Mouse (Mus musculus) forebrain, embryonic 15.5 days (tissue): ENCODE measurements around the gene Wdr54. TPM values are rescaled to one million over a fixed set of nuclear protein-coding genes. Genes with fewer than 3 reads are reported as not detected.

Source experiments
- ATAC-seq: fragments of 200-750 bp; cut with Nextera tagmentation; replicated peaks from 2 replicates; pipeline ENCODE4 v1.8.0; 2017; ENCODE audit warnings: mild to moderate bottlenecking, moderate TSS enrichment, moderate library complexity
- H3K27ac ChIP-seq: fragments of 300-500 bp; sonication (generic); replicated peaks from 2 replicates; pipeline ENCODE4 v1.5.1; 2015; ENCODE audit warnings: mild to moderate bottlenecking, inconsistent platforms
- H3K27me3 ChIP-seq: fragments of 300-500 bp; sonication (generic); 2 replicates; pipeline ENCODE4 v1.6.1; 2015; ENCODE audit warnings: inconsistent platforms
- H3K36me3 ChIP-seq: fragments of 300-500 bp; sonication (generic); 2 replicates; pipeline ENCODE4 v1.6.1; 2015; ENCODE audit warnings: mild to moderate bottlenecking, inconsistent platforms
- H3K4me1 ChIP-seq: fragments of 300-500 bp; sonication (generic); 2 replicates; pipeline ENCODE4 v1.6.1; 2015; ENCODE audit warnings: inconsistent platforms
- H3K4me2 ChIP-seq: fragments of 300-500 bp; sonication (generic); replicated peaks from 2 replicates; pipeline ENCODE4 v1.6.1; 2015; ENCODE audit warnings: mild to moderate bottlenecking, inconsistent platforms
- H3K4me3 ChIP-seq: fragments of 300-500 bp; sonication (generic); 2 replicates; pipeline ENCODE4 v1.5.1; 2015; ENCODE audit warnings: mild to moderate bottlenecking, inconsistent platforms
- H3K9ac ChIP-seq: fragments of 300-500 bp; sonication (generic); replicated peaks from 2 replicates; pipeline ENCODE4 v1.6.1; 2015; ENCODE audit warnings: mild to moderate bottlenecking, inconsistent platforms
- H3K9me3 ChIP-seq: fragments of 300-500 bp; sonication (generic); 2 replicates; pipeline ENCODE4 v1.6.1; 2016; ENCODE audit warnings: inconsistent platforms
- WGBS: fragments of 180-500 bp; shearing (Covaris S2); methylation state at CpG from one replicate; pipeline ENCODE4 v1.1.7; 2015; ENCODE audit warnings: mixed read lengths; 5-methylcytosine and 5-hydroxymethylcytosine counted together
- polyA plus RNA-seq: library from polyadenylated mRNA; unstranded; fragments of >200 nt; fragmentation: Nextera tagmentation; extraction: Ambion mirVana; gene quantifications from 2 replicates; pipeline ENCODE4 v1.2.1, GENCODE M21; 2015

The Wdr54 gene
- polyA plus RNA-seq: 18.3 and 18.6 TPM in 2 replicates

DNA sequence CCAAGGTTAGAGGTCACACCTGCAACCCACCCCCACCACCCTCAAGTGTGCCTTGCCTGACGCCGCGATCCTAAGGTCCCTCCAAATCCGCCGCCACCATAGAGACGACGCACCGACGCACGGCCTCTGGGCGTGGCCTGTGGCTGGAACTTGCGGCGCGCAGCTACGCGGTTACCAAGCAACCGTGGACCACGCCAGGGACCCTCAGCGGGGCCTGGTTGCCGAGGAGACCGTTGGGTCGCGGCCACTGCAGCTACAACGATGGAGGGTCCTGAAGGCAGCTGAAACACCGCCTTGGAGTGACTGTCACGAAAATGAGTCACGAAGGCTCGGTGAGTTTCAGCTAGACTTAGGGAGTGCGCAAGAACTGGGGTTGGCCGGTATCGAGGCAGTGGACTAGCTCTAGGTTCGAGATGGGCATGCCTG, at the start of gene Wdr54, which contains the start of gene 1700003E16Rik:
Gene Wdr54 (minus strand): TSS at position 139 of the 426 bp plus-strand sequence.
Gene 1700003E16Rik (plus strand): TSS at position 146 of the 426 bp plus-strand sequence.
- Histone ChIP-seq H3K27ac (peak within 1 kb of the TSS; percentile 49), H3K36me3 (peaks cover 5% of the 10 kb centered on the region; the same call in 1 of the 2 replicates), H3K27me3 (peaks cover 15% of the 10 kb centered on the region), H3K4me3 (peak within 1 kb of the TSS; percentile 50), H3K9me3 (no peaks in the 10 kb centered on the region), H3K9ac (peak within 1 kb of the TSS; percentile 55), H3K4me2 (peak within 1 kb of the TSS; percentile 72), H3K4me1 (peaks cover 20% of the 10 kb centered on the region)
- ATAC-seq: peak; percentile 92
- under 1% methylated on average over 32 of the region's 32 CpGs for WGBS

DNA sequence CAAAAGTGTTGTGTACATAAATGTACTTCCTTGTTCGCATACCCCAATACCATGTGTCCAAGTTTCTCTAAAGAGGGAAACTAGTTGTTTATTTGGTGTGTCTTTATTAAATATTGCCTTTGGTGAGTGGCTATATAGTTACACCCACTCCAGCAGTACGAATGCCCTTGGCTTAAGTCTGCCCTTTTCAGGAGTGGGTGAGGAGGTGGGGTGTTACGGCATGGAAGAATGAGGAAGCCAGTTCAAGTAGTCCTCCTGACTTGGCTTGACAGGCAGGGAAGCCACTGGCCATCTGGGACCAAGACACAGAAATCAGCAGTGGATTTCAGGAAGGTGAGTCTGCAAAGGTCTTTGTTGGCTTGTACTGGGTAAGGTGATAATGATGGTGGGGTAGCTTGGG, 49.7 kb upstream of the Wdr54 start:
- H3K4me2 ChIP-seq: no peak overlapping the region
- H3K36me3 ChIP-seq: no peaks in the 10 kb centered on the region; the same call in 1 of the 2 replicates
- no peak overlapping the region for H3K4me3 ChIP-seq
- H3K4me1 ChIP-seq: 0 out of 2 replicates have a peak, but pooled peaks cover 3% of the 10 kb centered on the region
- no peaks in the 10 kb centered on the region for H3K27me3 ChIP-seq
- H3K27ac ChIP-seq: no peak overlapping the region
- WGBS: 93% methylated on average over 3 of the region's 3 CpGs
- ATAC-seq: no peak
- no peak overlapping the region for H3K9ac ChIP-seq
- no peaks in the 10 kb centered on the region for H3K9me3 ChIP-seq

DNA sequence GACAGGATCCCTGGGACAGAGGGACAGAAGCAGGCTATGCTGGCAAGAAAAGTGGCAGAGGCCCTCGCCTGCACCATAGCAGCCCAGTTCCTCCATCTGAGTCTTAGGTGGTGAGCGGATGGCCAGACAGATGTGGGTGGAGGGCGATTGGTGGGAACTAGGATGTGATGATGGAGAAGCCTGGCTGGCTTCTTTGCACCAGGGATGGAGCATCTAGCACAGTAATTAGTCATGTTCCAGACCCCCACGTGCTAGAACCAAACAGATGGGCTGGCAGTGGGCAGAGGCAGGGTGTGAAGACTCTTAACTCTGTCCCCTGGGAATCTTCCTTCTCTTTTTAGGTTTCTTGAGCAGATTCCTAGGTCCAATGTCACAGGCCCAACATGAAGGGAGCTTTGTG, 47.1 kb upstream of the Wdr54 start:
- Histone ChIP-seq H3K27ac (no peak overlapping the region), H3K9ac (no peak overlapping the region), H3K4me2 (no peak overlapping the region), H3K36me3 (peaks cover 20% of the 10 kb centered on the region), H3K4me1 (no peaks in the 10 kb centered on the region), H3K4me3 (no peak overlapping the region), H3K9me3 (no peaks in the 10 kb centered on the region), H3K27me3 (no peaks in the 10 kb centered on the region)
- WGBS: 85% methylated on average over 4 of the region's 4 CpGs
- no peak for ATAC-seq

DNA sequence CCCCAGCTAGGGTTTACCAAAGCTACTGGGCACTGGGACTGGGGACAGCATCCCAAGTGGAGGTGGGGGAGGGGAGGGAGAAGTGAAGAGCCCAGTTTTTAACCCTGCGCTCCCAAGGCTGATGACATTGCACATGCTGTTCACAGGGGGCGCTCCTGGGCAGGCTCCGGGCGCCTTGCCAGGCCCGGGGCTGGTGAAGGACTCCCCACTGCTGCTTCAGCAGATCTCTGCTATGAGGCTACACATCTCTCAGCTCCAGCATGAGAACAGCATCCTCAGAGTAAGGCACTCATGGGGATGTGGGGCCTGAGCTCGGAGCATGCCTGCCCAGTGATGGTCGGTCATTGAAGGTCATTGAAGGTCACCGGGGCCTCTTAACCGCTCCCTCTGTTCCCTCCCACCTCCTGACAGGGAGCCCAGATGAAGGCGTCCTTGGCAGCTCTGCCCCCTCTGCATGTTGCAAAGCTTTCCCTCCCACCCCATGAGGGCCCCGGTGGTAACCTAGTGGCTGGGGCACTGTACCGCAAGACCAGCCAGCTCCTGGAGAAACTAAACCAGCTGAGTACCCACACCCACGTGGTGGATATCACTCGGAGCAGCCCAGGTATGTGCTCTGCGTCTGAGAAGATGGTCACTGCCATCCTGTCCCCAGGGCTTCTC, 41.3 kb upstream of the Wdr54 start:
- 44% methylated on average over 15 of the region's 15 CpGs for WGBS
- no peaks in the 10 kb centered on the region for H3K27me3 ChIP-seq
- no peaks in the 10 kb centered on the region for H3K9me3 ChIP-seq
- H3K4me1 ChIP-seq: no peaks in the 10 kb centered on the region
- no peak overlapping the region for H3K4me2 ChIP-seq
- H3K4me3 ChIP-seq: no peak overlapping the region
- ATAC-seq: 0 out of 2 replicates have a peak, but pooled peaks have one; percentile 20
- peaks cover 77% of the 10 kb centered on the region for H3K36me3 ChIP-seq
- H3K9ac ChIP-seq: no peak overlapping the region
- no peak overlapping the region for H3K27ac ChIP-seq

DNA sequence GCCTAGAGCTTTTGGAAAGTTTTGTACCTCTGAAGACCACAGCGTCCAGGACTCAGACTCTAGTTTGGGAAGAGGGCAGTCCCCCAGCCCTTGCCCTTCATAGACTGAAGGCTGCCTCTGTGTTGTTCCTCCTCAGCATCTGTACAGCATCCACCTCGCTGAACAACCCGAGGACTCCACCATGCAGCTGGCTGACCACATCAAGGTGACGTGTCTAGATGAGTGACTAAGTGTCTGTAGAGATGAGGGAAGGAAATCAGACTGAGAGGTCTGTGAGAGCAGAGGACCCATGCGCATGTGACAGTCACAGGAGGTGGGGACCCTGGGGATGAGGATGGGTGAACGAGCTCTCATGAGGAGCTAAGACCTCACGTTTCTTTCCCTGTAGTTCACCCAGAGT, 37.4 kb upstream of the Wdr54 start:
- no peak overlapping the region for H3K9ac ChIP-seq
- H3K36me3 ChIP-seq: peaks cover 95% of the 10 kb centered on the region
- no peak for ATAC-seq
- WGBS: 89% methylated on average over 7 of the region's 7 CpGs
- no peak overlapping the region for H3K4me3 ChIP-seq
- H3K4me2 ChIP-seq: no peak overlapping the region
- H3K4me1 ChIP-seq: peaks cover under 1% of the 10 kb centered on the region; the same call in 1 of the 2 replicates
- H3K9me3 ChIP-seq: no peaks in the 10 kb centered on the region
- no peak overlapping the region for H3K27ac ChIP-seq
- no peaks in the 10 kb centered on the region for H3K27me3 ChIP-seq

DNA sequence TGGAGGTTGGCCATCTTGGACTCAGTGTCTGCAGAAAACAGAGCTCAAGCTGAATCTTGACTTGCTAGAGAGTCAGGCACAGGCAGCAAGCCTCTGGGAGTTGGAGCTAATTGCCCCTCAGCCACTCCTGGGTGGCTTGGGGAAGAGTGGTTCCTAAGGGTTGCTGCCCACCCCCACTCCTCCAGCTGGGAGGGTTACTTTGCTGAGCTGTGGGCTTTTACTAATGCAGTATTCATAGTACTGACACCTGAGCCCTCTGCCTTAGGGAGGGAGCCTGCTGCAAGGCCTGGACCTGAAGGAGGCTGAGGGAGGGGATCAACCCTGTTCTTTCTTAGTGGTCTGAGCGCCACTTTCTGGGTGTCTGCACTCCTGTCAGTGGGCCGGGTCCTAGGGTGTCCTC, 30.7 kb upstream of the Wdr54 start:
- WGBS: 65% methylated on average over 2 of the region's 2 CpGs
- Histone ChIP-seq H3K4me2 (peak overlapping the region; percentile 65), H3K27ac (peak overlapping the region; percentile 87; the same call in 1 of the 2 replicates), H3K9ac (peak overlapping the region; percentile 79), H3K36me3 (peaks cover 46% of the 10 kb centered on the region), H3K27me3 (no peaks in the 10 kb centered on the region), H3K4me1 (peaks cover 37% of the 10 kb centered on the region), H3K9me3 (no peaks in the 10 kb centered on the region), H3K4me3 (peak overlapping the region; percentile 60)
- ATAC-seq: no peak

DNA sequence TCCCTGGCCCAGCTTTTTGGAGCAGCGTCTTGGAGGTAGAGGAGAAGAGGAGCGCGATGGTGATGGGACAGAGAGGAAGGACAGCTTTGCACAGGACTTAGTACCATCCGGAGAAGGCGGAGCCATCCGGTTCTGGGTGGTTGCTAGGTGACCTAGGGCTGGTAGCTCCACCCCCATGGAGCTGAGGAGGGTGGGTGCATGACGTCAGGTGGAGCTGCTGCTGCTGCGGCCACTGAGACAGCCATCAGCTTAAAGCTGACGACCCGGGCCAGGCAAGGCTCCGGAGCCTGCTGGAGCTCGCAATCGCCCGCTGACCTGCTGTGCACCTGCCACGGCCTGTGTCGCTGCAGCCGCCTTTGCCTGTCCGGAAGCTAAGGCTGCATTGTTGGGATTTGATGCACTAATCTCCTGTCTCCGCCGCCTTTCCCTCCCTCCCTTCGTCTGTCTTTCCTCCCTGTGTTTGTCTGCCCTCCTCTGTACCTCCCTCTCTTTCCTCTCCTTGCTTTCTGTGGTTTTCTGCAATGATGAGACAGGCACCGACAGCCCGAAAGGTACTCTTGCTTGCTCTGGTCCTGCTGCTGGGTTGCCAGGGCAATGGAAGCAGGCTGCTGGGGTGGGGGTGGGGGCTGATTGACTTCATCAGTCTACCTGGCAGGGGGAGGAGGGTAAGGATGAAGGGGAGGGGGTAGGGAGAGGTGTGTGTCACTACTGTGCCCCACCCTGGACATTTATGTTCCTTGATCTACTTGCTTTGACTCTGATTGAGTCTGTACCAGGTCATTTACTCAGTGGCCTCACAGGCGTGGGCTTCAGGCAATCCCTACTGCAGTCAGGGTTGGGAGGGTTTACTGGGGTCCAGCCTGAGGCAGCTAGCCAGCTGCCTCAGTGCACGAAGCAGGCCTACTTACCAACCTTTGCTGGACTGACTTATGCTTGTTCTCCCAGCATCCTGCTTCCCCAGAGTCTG, 30.0 kb upstream of the Wdr54 start:
- H3K4me1 ChIP-seq: peaks cover 37% of the 10 kb centered on the region
- H3K4me3 ChIP-seq: peak overlapping the region; percentile 60
- WGBS: 7% methylated on average over 25 of the region's 25 CpGs
- no peaks in the 10 kb centered on the region for H3K27me3 ChIP-seq
- H3K9me3 ChIP-seq: no peaks in the 10 kb centered on the region
- ATAC-seq: peak; percentile 96
- H3K4me2 ChIP-seq: peak overlapping the region; percentile 65
- H3K9ac ChIP-seq: peak overlapping the region; percentile 79
- peak overlapping the region; percentile 87 for H3K27ac ChIP-seq
- peaks cover 38% of the 10 kb centered on the region for H3K36me3 ChIP-seq

DNA sequence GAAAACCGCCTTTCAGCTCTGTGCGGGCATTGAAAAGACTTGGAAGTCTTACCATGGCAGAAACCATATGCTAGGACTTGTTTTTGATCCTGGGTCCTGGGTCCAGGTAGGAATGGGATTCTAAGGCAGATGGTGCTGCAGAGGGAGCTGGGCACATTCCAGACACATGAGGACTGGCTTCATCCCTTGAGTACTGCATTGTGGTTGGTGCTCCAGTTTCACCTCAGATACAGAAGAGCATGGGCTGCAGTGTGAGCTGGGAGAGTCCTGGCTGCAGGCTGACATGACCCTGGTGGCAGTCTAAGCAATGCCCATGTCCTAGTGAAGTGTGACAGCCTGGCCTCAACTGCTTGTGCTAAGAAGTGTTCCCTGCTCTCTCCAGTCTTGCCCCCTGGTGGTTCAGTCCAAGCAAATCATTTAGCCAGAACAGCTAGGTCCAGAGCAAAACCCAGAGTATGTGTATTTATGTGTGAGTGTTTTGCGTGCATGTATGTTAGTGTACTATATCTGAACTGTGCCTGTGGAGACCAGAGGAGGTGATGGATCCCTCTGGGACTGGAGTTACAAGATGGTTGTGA, 28.8 kb upstream of the Wdr54 start:
- Histone ChIP-seq H3K9me3 (no peaks in the 10 kb centered on the region), H3K4me3 (no peak overlapping the region), H3K4me1 (peaks cover 43% of the 10 kb centered on the region), H3K27ac (peak overlapping the region; percentile 87; the same call in 1 of the 2 replicates), H3K27me3 (no peaks in the 10 kb centered on the region), H3K36me3 (peaks cover 26% of the 10 kb centered on the region), H3K9ac (no peak overlapping the region), H3K4me2 (no peak overlapping the region)
- WGBS: 83% methylated on average over 3 of the region's 3 CpGs
- no peak for ATAC-seq

DNA sequence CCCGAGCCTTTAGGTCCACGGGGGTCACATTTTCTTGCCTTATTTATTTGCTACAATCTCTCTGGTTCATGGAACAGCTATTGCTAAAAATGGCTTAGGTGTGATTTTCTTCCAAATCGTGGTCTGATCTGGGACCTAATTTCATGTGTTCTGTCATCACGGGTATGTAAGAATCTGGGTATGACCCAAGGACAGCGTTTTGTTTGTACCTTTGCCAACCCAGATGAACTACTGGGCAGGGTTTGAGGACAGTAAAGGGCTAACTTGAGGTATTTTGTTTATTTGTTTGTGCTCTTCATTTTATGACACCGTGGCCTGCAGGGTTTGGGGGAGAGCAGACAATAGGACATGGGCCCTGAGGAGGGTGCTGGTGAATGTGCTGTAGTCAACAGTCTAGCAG, 24.4 kb upstream of the Wdr54 start:
- peaks cover 23% of the 10 kb centered on the region for H3K4me1 ChIP-seq
- H3K4me2 ChIP-seq: peak overlapping the region; percentile 55; the same call in 1 of the 2 replicates

DNA sequence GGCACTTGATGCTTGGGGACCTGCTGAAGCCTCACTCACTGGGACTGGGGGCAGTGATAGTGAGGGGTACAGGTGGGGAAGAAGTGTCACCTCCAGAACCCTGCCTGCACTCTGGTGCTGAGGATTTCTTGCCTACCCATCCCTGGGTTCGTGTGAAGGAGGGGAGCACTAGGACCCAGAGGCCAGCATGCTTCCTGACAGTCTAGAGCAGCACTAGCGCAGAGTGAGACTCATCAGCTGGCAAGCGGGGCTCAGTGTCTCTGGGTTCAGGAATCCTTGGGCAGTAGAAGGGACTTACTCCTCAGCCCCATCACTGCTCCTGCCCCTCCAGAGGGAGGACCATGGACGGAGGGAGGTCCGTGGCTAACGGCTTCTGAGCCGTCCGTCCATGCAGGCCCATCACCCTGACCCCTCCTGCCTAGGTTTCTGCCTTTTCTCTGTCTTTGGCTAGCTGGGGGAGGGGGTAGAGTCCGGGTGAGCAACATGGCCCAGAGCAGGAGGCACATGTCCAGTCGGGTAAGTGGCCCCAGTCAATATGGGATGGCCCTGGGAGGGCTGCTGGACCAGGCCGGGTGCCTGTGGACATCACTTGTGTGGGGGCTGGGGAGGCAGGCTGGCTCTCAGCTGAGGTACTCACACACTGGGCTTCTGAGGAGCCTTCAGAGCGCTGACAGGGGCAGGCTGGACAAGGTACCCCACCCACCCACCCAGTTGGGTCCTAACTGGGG, 23.4 kb upstream of the Wdr54 start:
- Histone ChIP-seq H3K27ac (no peak overlapping the region), H3K9me3 (no peaks in the 10 kb centered on the region), H3K27me3 (no peaks in the 10 kb centered on the region), H3K4me3 (peak overlapping the region; percentile 45), H3K4me2 (peak overlapping the region; percentile 55), H3K4me1 (peaks cover 16% of the 10 kb centered on the region), H3K9ac (peak overlapping the region; percentile 58), H3K36me3 (peaks cover 17% of the 10 kb centered on the region)
- WGBS: 12% methylated on average over 12 of the region's 12 CpGs
- ATAC-seq: peak; percentile 82

More for the DNA sequence above, 24.4 kb upstream of the Wdr54 start:
- ATAC-seq: no peak
- Histone ChIP-seq H3K9me3 (no peaks in the 10 kb centered on the region), H3K4me3 (0 out of 2 replicates have a peak overlapping the region, but pooled peaks have one; percentile 45), H3K27ac (no peak overlapping the region), H3K36me3 (peaks cover 21% of the 10 kb centered on the region), H3K27me3 (no peaks in the 10 kb centered on the region), H3K9ac (no peak overlapping the region)
- 79% methylated on average over 6 of the region's 6 CpGs for WGBS

DNA sequence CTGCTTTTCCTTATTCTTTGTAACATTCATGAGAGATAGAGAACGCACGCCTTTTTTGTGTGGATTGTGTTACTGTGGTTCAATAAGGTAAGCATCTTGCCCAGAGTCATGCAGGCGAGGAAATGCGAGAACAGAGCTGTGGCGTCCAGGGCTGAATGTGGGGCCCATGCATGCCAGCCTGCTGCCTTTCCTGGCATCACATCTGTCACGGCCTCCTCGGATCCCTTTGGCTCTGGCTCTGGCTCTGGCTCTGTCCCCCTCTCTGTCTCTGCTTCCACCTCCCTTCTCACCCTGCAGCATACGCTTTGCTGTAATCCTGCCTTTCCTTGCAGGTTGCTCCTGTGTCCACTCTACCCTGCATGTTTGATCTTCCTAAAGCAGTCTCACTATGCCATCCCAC, 19.8 kb upstream of the Wdr54 start:
- Histone ChIP-seq H3K4me2 (no peak overlapping the region), H3K36me3 (0 out of 2 replicates have a peak, but pooled peaks cover 5% of the 10 kb centered on the region), H3K9me3 (no peaks in the 10 kb centered on the region), H3K27ac (no peak overlapping the region), H3K4me1 (peaks cover 35% of the 10 kb centered on the region), H3K9ac (no peak overlapping the region), H3K27me3 (no peaks in the 10 kb centered on the region), H3K4me3 (no peak overlapping the region)
- no peak for ATAC-seq
- 81% methylated on average over 8 of the region's 8 CpGs for WGBS
